Mouse (Mus musculus) liver, postnatal 0 days (tissue): ENCODE results near the gene Cttn.

ENCODE experiments used
- CTCF ChIP-seq: sonication (generic); IDR thresholded peaks from 2 replicates; pipeline ENCODE4 v1.5.1; 2016; ENCODE audit warnings: antibody characterized with exemption, low read depth
- EP300 ChIP-seq: IDR thresholded peaks from 2 replicates; pipeline ENCODE4 v1.6.1; 2016; ENCODE audit warnings: antibody characterized with exemption, low read depth, mild to moderate bottlenecking

GRCm38 (mm10) chr7:144473486-144473885, 2.7 kb upstream of the Cttn start:
- TF ChIP-seq CTCF = no peak
- TF ChIP-seq EP300 = no peak
